Mouse (Mus musculus) kidney, adult 2 months (tissue): ENCODE results near the gene Klhl18. TPM values are rescaled to one million over a fixed set of nuclear protein-coding genes. Genes with fewer than 3 reads are reported as not detected.

ENCODE experiments used
- DNase-seq: peaks from one replicate; pipeline ENCODE4 v3.0.0; 2021
- H3K27ac ChIP-seq: fragments of 200-500 bp; 2 replicates; pipeline ENCODE4 v1.5.1; 2012; ENCODE audit warnings: low read depth, low read length, control low read depth, inconsistent platforms; ENCODE audit not compliant: insufficient read depth
- H3K27me3 ChIP-seq: fragments of 200-500 bp; replicated peaks from 2 replicates; pipeline ENCODE4 v1.6.1; 2012; ENCODE audit warnings: mild to moderate bottlenecking, moderate library complexity, low read length, inconsistent platforms; ENCODE audit not compliant: control insufficient read depth, insufficient read depth
- H3K36me3 ChIP-seq: fragments of 200-500 bp; 2 replicates; pipeline ENCODE4 v1.6.1; 2012; ENCODE audit warnings: mild to moderate bottlenecking, moderate library complexity, low read length, inconsistent platforms; ENCODE audit not compliant: control insufficient read depth, insufficient read depth
- H3K4me1 ChIP-seq: fragments of 200-500 bp; 2 replicates; pipeline ENCODE4 v1.6.1; 2011; ENCODE audit warnings: low read length; ENCODE audit not compliant: control insufficient read depth, insufficient read depth
- H3K4me3 ChIP-seq: fragments of 200-500 bp; 2 replicates; pipeline ENCODE4 v1.5.1; 2011; ENCODE audit warnings: mild to moderate bottlenecking, low read depth, low read length, control low read depth; ENCODE audit not compliant: insufficient read depth
- CTCF ChIP-seq: fragments of 200-500 bp; conservative IDR thresholded peaks from 2 replicates; pipeline ENCODE4 v1.5.1; 2011; ENCODE audit warnings: low read depth, mild to moderate bottlenecking, control low read depth, low read length, moderate library complexity, mixed read lengths; ENCODE audit not compliant: insufficient read depth, insufficient read length
- POLR2A ChIP-seq: fragments of 200-500 bp; IDR thresholded peaks from one replicate; pipeline ENCODE4 v1.6.1; 2011; ENCODE audit warnings: low read depth, low read length, control low read depth
- WGBS: fragments of 180-500 bp; shearing (Covaris S2); methylation state at CpG from one replicate; pipeline ENCODE4 v1.1.7; 2018; 5-methylcytosine and 5-hydroxymethylcytosine counted together
- polyA plus RNA-seq: library from polyadenylated mRNA; depleted of rRNA; stranded (reverse); fragments of >200 nt; gene quantifications from 2 replicates; pipeline ENCODE4 v1.2.3, GENCODE M21; 2012

Klhl18 gene
- polyA plus RNA-seq, 1 experiment = 17.8 TPM

- Histone ChIP-seq H3K36me3 (no peaks in the 10 kb centered on the region), H3K27me3 (no peaks in the 10 kb centered on the region), H3K27ac (no peak overlapping the region), H3K4me3 (no peak overlapping the region), H3K4me1 (no peaks in the 10 kb centered on the region)
- peak; percentile 80 for DNase-seq
- no peak for TF ChIP-seq POLR2A
- peak; percentile 80 for TF ChIP-seq CTCF
- WGBS = 23% methylated on average over 11 of the region's 11 CpGs
Observed at GRCm38 (mm10) chr9:110448857-110449617, 27.5 kb downstream of the Klhl18 start.

GRCm38 (mm10) chr9:110448356-110448755 lies 28.1 kb downstream of the Klhl18 start:
- WGBS = 84% methylated on average over 15 of the region's 15 CpGs
- Histone ChIP-seq H3K36me3 (no peaks in the 10 kb centered on the region), H3K27me3 (no peaks in the 10 kb centered on the region), H3K4me1 (no peaks in the 10 kb centered on the region), H3K27ac (no peak overlapping the region), H3K4me3 (no peak overlapping the region)
- TF ChIP-seq POLR2A = no peak
- TF ChIP-seq CTCF = no peak
- DNase-seq = no peak

- H3K36me3 ChIP-seq = no peaks in the 10 kb centered on the region
- WGBS = 92% methylated on average over 6 of the region's 6 CpGs
- H3K27me3 ChIP-seq = no peaks in the 10 kb centered on the region
- DNase-seq = no peak
- no peak for TF ChIP-seq CTCF
- no peak for TF ChIP-seq POLR2A
- H3K4me1 ChIP-seq = no peaks in the 10 kb centered on the region
- H3K4me3 ChIP-seq = no peak overlapping the region
- no peak overlapping the region for H3K27ac ChIP-seq
Observed at GRCm38 (mm10) chr9:110440559-110440958, 35.9 kb downstream of the Klhl18 start.

GRCm38 (mm10) chr9:110440049-110440448 lies 36.4 kb downstream of the Klhl18 start:
- no peak for DNase-seq
- Histone ChIP-seq H3K4me1 (no peaks in the 10 kb centered on the region), H3K27me3 (no peaks in the 10 kb centered on the region), H3K4me3 (no peak overlapping the region), H3K36me3 (no peaks in the 10 kb centered on the region), H3K27ac (no peak overlapping the region)
- WGBS = 44% methylated on average over 5 of the region's 5 CpGs
- TF ChIP-seq POLR2A = no peak
- TF ChIP-seq CTCF = no peak

- no peaks in the 10 kb centered on the region for H3K4me1 ChIP-seq
- H3K27me3 ChIP-seq = no peaks in the 10 kb centered on the region
- WGBS = 95% methylated on average over 11 of the region's 11 CpGs
- DNase-seq = no peak
- TF ChIP-seq CTCF (no peak), POLR2A (no peak)
- no peak overlapping the region for H3K4me3 ChIP-seq
- H3K27ac ChIP-seq = no peak overlapping the region
- peaks cover 1% of the 10 kb centered on the region; the same call in 1 of the 2 replicates for H3K36me3 ChIP-seq
Observed at GRCm38 (mm10) chr9:110436041-110436440, 40.5 kb downstream of the Klhl18 start.

GRCm38 (mm10) chr9:110433045-110433444 lies 43.4 kb downstream of the Klhl18 start:
- Histone ChIP-seq H3K27ac (no peak overlapping the region), H3K4me3 (no peak overlapping the region), H3K4me1 (no peaks in the 10 kb centered on the region), H3K36me3 (peaks cover 1% of the 10 kb centered on the region; the same call in 1 of the 2 replicates), H3K27me3 (no peaks in the 10 kb centered on the region)
- WGBS = 95% methylated on average over 2 of the region's 2 CpGs
- DNase-seq = no peak
- TF ChIP-seq POLR2A (no peak), CTCF (no peak)

- 91% methylated on average over 8 of the region's 8 CpGs for WGBS
- H3K4me3 ChIP-seq = no peak overlapping the region
- H3K27ac ChIP-seq = no peak overlapping the region
- TF ChIP-seq CTCF (no peak), POLR2A (no peak)
- H3K27me3 ChIP-seq = no peaks in the 10 kb centered on the region
- no peaks in the 10 kb centered on the region for H3K4me1 ChIP-seq
- DNase-seq = no peak
- peaks cover 1% of the 10 kb centered on the region; the same call in 1 of the 2 replicates for H3K36me3 ChIP-seq
Observed at GRCm38 (mm10) chr9:110431241-110431640, 45.3 kb downstream of the Klhl18 start.
